In genomic region chr12:106479067-106479877, GRCm38 (mm10) we compare ENCODE assay signal across 8 mouse cellular contexts.
A peak's percentile ranks its signal among the peaks of the same experiment; 100 is the strongest.
DNase-seq lines count a peak whose midpoint lies in the region; ATAC-seq and TF ChIP-seq lines count a peak whose summit lies in the region.

No protein-coding gene starts in this region.

- TF ChIP-seq EP300 in heart, postnatal 0 days (IDR thresholded peaks at IDR 0.05; ENCODE audit: low read depth): no peak

- H3K36me3 ChIP-seq in heart, postnatal 0 days (replicated peaks; ENCODE audit: control insufficient read depth, insufficient read depth, low read length): no peaks in the 10 kb centered on the region
- H3K36me3 ChIP-seq in embryonic facial prominence, embryonic 11.5 days (replicated peaks; ENCODE audit: control insufficient read depth, insufficient read depth, low read depth, low read length): no peaks in the 10 kb centered on the region
- H3K36me3 ChIP-seq in midbrain, embryonic 16.5 days (ENCODE audit: control insufficient read depth, insufficient read depth, low read length): no peaks in the 10 kb centered on the region

- WGBS in heart, postnatal 0 days: 2% methylated on average over 24 of the region's 24 CpGs
- WGBS in embryonic facial prominence, embryonic 11.5 days: under 1% methylated on average over 24 of the region's 24 CpGs
- WGBS in midbrain, embryonic 16.5 days: under 1% methylated on average over 24 of the region's 24 CpGs

- no peak for ATAC-seq in heart, postnatal 0 days (ENCODE audit: insufficient read depth, low read depth)
- no peak for ATAC-seq in embryonic facial prominence, embryonic 11.5 days (replicated peaks; ENCODE audit: insufficient number of reproducible peaks, low FRiP score, low TSS enrichment, low read depth)
- no peak; the same call in 1 of the 2 replicates for ATAC-seq in midbrain, embryonic 16.5 days

- peaks cover 71% of the 10 kb centered on the region for H3K27me3 ChIP-seq in heart, postnatal 0 days (ENCODE audit: control insufficient read depth, insufficient read depth, low read length)
- H3K27me3 ChIP-seq in embryonic facial prominence, embryonic 11.5 days (ENCODE audit: control insufficient read depth, insufficient read depth, low read length): peaks cover 17% of the 10 kb centered on the region
- peaks cover 6% of the 10 kb centered on the region; the same call in 1 of the 2 replicates for H3K27me3 ChIP-seq in midbrain, embryonic 16.5 days (ENCODE audit: control insufficient read depth, insufficient read depth, low read depth, low read length)

- TF ChIP-seq CTCF in heart, postnatal 0 days (IDR thresholded peaks at IDR 0.05; ENCODE audit: low read depth): no peak

- H3K27ac ChIP-seq in heart, postnatal 0 days (ENCODE audit: low read depth): no peak overlapping the region
- H3K27ac ChIP-seq in embryonic facial prominence, embryonic 11.5 days (replicated peaks; ENCODE audit: low read depth, low read length): no peak overlapping the region
- peak overlapping the region; percentile 76 for H3K27ac ChIP-seq in midbrain, embryonic 16.5 days (ENCODE audit: low read length)

- H3K4me2 ChIP-seq in heart, postnatal 0 days (ENCODE audit: low read depth, low read length): peak overlapping the region; percentile 48
- H3K4me2 ChIP-seq in embryonic facial prominence, embryonic 11.5 days (ENCODE audit: low read depth, low read length): peak overlapping the region; percentile 32
- peak overlapping the region; percentile 60 for H3K4me2 ChIP-seq in midbrain, embryonic 16.5 days (ENCODE audit: low read length)

- intact Hi-C loops in heart, postnatal 25 days (cut with DNase I): no loop called here

- H3K9ac ChIP-seq in heart, postnatal 0 days (replicated peaks; ENCODE audit: low read depth, low read length): no peak overlapping the region
- H3K9ac ChIP-seq in embryonic facial prominence, embryonic 11.5 days (replicated peaks; ENCODE audit: low read length): no peak overlapping the region
- H3K9ac ChIP-seq in midbrain, embryonic 16.5 days (ENCODE audit: low read depth, low read length): peak overlapping the region; percentile 45; the same call in 1 of the 2 replicates

- no peak for DNase-seq in heart, postnatal 0 days (ENCODE audit: low spot score)
- DNase-seq in heart, postnatal 25 days (ENCODE audit: low spot score): no peak
- peak; percentile 30 for DNase-seq in embryonic facial prominence, embryonic 11.5 days (ENCODE audit: low spot score)
- DNase-seq in induced T-regulatory cell, adult 2 months (ENCODE audit: low read depth): peak; percentile 5
- DNase-seq in ovary, adult 18-20 months (ENCODE audit: low spot score): no peak
- no peak for DNase-seq in urinary bladder, postnatal 25 days (ENCODE audit: low spot score)
- DNase-seq in kidney, postnatal 10 days: no peak

- no peaks in the 10 kb centered on the region for H3K9me3 ChIP-seq in heart, postnatal 0 days (replicated peaks; ENCODE audit: control insufficient read depth, low read length)
- no peaks in the 10 kb centered on the region for H3K9me3 ChIP-seq in embryonic facial prominence, embryonic 11.5 days (replicated peaks; ENCODE audit: control insufficient read depth, low read length)
- H3K9me3 ChIP-seq in midbrain, embryonic 16.5 days (replicated peaks; ENCODE audit: control insufficient read depth, low read length, poor library complexity, severe bottlenecking): no peaks in the 10 kb centered on the region

- H3K4me3 ChIP-seq in heart, postnatal 0 days (ENCODE audit: low read depth, low read length): peak overlapping the region; percentile 30
- H3K4me3 ChIP-seq in embryonic facial prominence, embryonic 11.5 days (ENCODE audit: low read depth, low read length): no peak overlapping the region
- H3K4me3 ChIP-seq in midbrain, embryonic 16.5 days (ENCODE audit: low read depth, low read length): peak overlapping the region; percentile 26

- H3K4me1 ChIP-seq in heart, postnatal 0 days (ENCODE audit: control insufficient read depth, insufficient read depth): no peaks in the 10 kb centered on the region
- peaks cover 2% of the 10 kb centered on the region; the same call in 1 of the 2 replicates for H3K4me1 ChIP-seq in embryonic facial prominence, embryonic 11.5 days (ENCODE audit: control insufficient read depth, insufficient read depth, low read length)
- H3K4me1 ChIP-seq in midbrain, embryonic 16.5 days (ENCODE audit: control insufficient read depth, insufficient read depth, low read length): peaks cover 41% of the 10 kb centered on the region

Comparison
In these comparisons a context has a peak if more than half of its experiments do, and no peak if none do; other contexts are left out.
1. DNase-seq: peak in embryonic facial prominence, embryonic 11.5 days (single experiment) and induced T-regulatory cell, adult 2 months (single experiment); none in heart, postnatal 0 days (single experiment), heart, postnatal 25 days (single experiment), ovary, adult 18-20 months (single experiment), urinary bladder, postnatal 25 days (single experiment) and kidney, postnatal 10 days (single experiment).
2. Peak in every context shown above with its lines, with median percentiles within 50 percentile points of each other: H3K4me2 ChIP-seq.